7 mouse cellular contexts compared by ENCODE assay signal in genomic region chr1:182018397-182019265, GRCm38 (mm10). TPM values are rescaled to one million over a fixed set of nuclear protein-coding genes. Genes with fewer than 3 reads are reported as not detected.
DNase-seq lines count a peak whose midpoint lies in the region; ATAC-seq and TF ChIP-seq lines count a peak whose summit lies in the region.

No protein-coding gene starts in this region.

- H3K27me3 ChIP-seq in ES-Bruce4 (ENCODE audit: control insufficient read depth, insufficient read depth, low read length, poor library complexity, severe bottlenecking): no peaks in the 10 kb centered on the region
- H3K27me3 ChIP-seq in embryonic facial prominence, embryonic 12.5 days: no peaks in the 10 kb centered on the region
- peaks cover 28% of the 10 kb centered on the region for H3K27me3 ChIP-seq in small intestine, adult 2 months (ENCODE audit: control insufficient read depth, insufficient read depth, low read length)

- WGBS in embryonic facial prominence, embryonic 12.5 days: under 1% methylated on average over 29 of the region's 29 CpGs
- WGBS in small intestine, adult 2 months: 5% methylated on average over 29 of the region's 29 CpGs

- ATAC-seq in embryonic facial prominence, embryonic 12.5 days (ENCODE audit: insufficient number of reproducible peaks, insufficient read depth, low FRiP score, low TSS enrichment): 0 out of 2 replicates have a peak, but pooled peaks have one; percentile 26

- H3K27ac ChIP-seq in ES-Bruce4 (ENCODE audit: insufficient read depth, low read length): peak overlapping the region; percentile 94
- H3K27ac ChIP-seq in embryonic facial prominence, embryonic 12.5 days: peak overlapping the region; percentile 98
- no peak overlapping the region for H3K27ac ChIP-seq in small intestine, adult 2 months (ENCODE audit: insufficient read depth, low read depth, low read length)

- no peak for TF ChIP-seq POLR2A in ES-Bruce4 (IDR thresholded peaks at IDR 0.05; ENCODE audit: insufficient read depth, low read length)
- TF ChIP-seq POLR2A in small intestine, adult 2 months (IDR thresholded peaks at IDR 0.05; ENCODE audit: low read depth, low read length): no peak

- H3K4me2 ChIP-seq in embryonic facial prominence, embryonic 12.5 days (replicated peaks): peak overlapping the region; percentile 68

- no peaks in the 10 kb centered on the region for H3K4me1 ChIP-seq in ES-Bruce4 (ENCODE audit: control insufficient read depth, insufficient read depth, low read length)
- H3K4me1 ChIP-seq in embryonic facial prominence, embryonic 12.5 days: peaks cover 8% of the 10 kb centered on the region; the same call in 1 of the 2 replicates
- no peaks in the 10 kb centered on the region for H3K4me1 ChIP-seq in small intestine, adult 2 months (ENCODE audit: control insufficient read depth, insufficient read depth, insufficient read length, low read length)

- peak overlapping the region; percentile 100 for H3K4me3 ChIP-seq in ES-Bruce4 (ENCODE audit: low read depth, low read length)
- H3K4me3 ChIP-seq in embryonic facial prominence, embryonic 12.5 days: peak overlapping the region; percentile 88
- peak overlapping the region; percentile 70 for H3K4me3 ChIP-seq in small intestine, adult 2 months (ENCODE audit: low read depth, low read length)

- H3K36me3 ChIP-seq in ES-Bruce4 (ENCODE audit: control insufficient read depth, insufficient read depth, low read length, poor library complexity, severe bottlenecking): peaks cover 27% of the 10 kb centered on the region
- H3K36me3 ChIP-seq in embryonic facial prominence, embryonic 12.5 days: no peaks in the 10 kb centered on the region
- no peaks in the 10 kb centered on the region for H3K36me3 ChIP-seq in small intestine, adult 2 months (ENCODE audit: control insufficient read depth, insufficient read depth, low read length)

- no peak for TF ChIP-seq CTCF in ES-Bruce4 (IDR thresholded peaks at IDR 0.05; ENCODE audit: low read depth, low read length)
- no peak for TF ChIP-seq CTCF in small intestine, adult 2 months (IDR thresholded peaks at IDR 0.05; ENCODE audit: extremely low read depth, insufficient read length, insufficient replicate concordance, low read depth, low read length)

- TF ChIP-seq EP300 in ES-Bruce4 (IDR thresholded peaks at IDR 0.05; ENCODE audit: insufficient read depth, low read depth, low read length): no peak

- peak; percentile 51 for DNase-seq in adrenal gland, adult 2 months
- peak; percentile 55 for DNase-seq in heart, postnatal 4 days
- peak; percentile 52 to 57 for DNase-seq in layer of hippocampus, postnatal 10 days (ENCODE audit: low spot score in 2 of 2)
- DNase-seq in lung, postnatal 36 days: peak; percentile 43

- H3K9me3 ChIP-seq in ES-Bruce4 (replicated peaks; ENCODE audit: control insufficient read depth, insufficient read depth, low read length, poor library complexity, severe bottlenecking): no peaks in the 10 kb centered on the region
- no peaks in the 10 kb centered on the region for H3K9me3 ChIP-seq in embryonic facial prominence, embryonic 12.5 days

- peak overlapping the region; percentile 100 for H3K9ac ChIP-seq in ES-Bruce4 (ENCODE audit: low read depth, poor library complexity, severe bottlenecking)
- peak overlapping the region; percentile 98 for H3K9ac ChIP-seq in embryonic facial prominence, embryonic 12.5 days

RNA-seq across cellular contexts. Expression of gene Enah, which starts 1.2 kb away (rescaled TPM):
- polyA plus RNA-seq in ES-Bruce4 (2011; ENCODE audit: insufficient read depth, insufficient read length, low read depth, missing spikeins): 357 and 369 TPM in 2 replicates
- total RNA-seq in adrenal gland, adult 2 months (2021): 10 to 100 TPM; 64.5 to 69.0 TPM
- 17.3 and 21.9 TPM in 2 replicates for polyA plus RNA-seq in adrenal gland, adult 2 months (2012; rRNA removed)
- polyA plus RNA-seq in embryonic facial prominence, embryonic 12.5 days (2016; fragmentation: Nextera tagmentation; extraction: Ambion mirVana): 36.5 and 36.8 TPM in 2 replicates
- total RNA-seq in heart, postnatal 4 days (2021): 100 to 1,000 TPM; 196 to 207 TPM
- 100 to 1,000 TPM; 173 to 184 TPM for total RNA-seq in layer of hippocampus, postnatal 10 days (2021)
- 3.9 and 4.1 TPM in 2 replicates for polyA plus RNA-seq in small intestine, adult 2 months (2012; rRNA removed)
